Mouse (Mus musculus) hindbrain, embryonic 11.5 days (tissue): Measurements from ENCODE around the gene Acsm2. TPM values are rescaled to one million over a fixed set of nuclear protein-coding genes. Genes with fewer than 3 reads are reported as not detected.

Experiments
- ATAC-seq: fragments of 200-750 bp; cut with Nextera tagmentation; 2 replicates; pipeline ENCODE4 v1.8.0; 2017; ENCODE audit warnings: mild to moderate bottlenecking, moderate TSS enrichment, moderate library complexity; ENCODE audit not compliant: low FRiP score
- DNase-seq: peaks from one replicate; pipeline ENCODE4 v3.0.0-alpha.2; 2015; ENCODE audit warnings: low spot score
- H3K27ac ChIP-seq: fragments of 300-500 bp; sonication (generic); 2 replicates; pipeline ENCODE4 v1.5.1; 2014; ENCODE audit warnings: mild to moderate bottlenecking, low read depth, low read length
- H3K27me3 ChIP-seq: fragments of 300-500 bp; sonication (generic); 2 replicates; pipeline ENCODE4 v1.6.1; 2014; ENCODE audit warnings: mild to moderate bottlenecking, low read length, moderate library complexity, mixed read lengths; ENCODE audit not compliant: control insufficient read depth, insufficient read depth
- H3K36me3 ChIP-seq: fragments of 300-500 bp; sonication (generic); 2 replicates; pipeline ENCODE4 v1.6.1; 2014; ENCODE audit warnings: mild to moderate bottlenecking, low read length, moderate library complexity, mixed read lengths; ENCODE audit not compliant: control insufficient read depth, insufficient read depth
- H3K4me1 ChIP-seq: fragments of 300-500 bp; sonication (generic); replicated peaks from 2 replicates; pipeline ENCODE4 v1.6.1; 2014; ENCODE audit warnings: low read length, mixed read lengths; ENCODE audit not compliant: control insufficient read depth, insufficient read depth
- H3K4me2 ChIP-seq: fragments of 300-500 bp; sonication (generic); replicated peaks from 2 replicates; pipeline ENCODE4 v1.6.1; 2014; ENCODE audit warnings: mild to moderate bottlenecking, low read depth, low read length
- H3K4me3 ChIP-seq: fragments of 300-500 bp; sonication (generic); 2 replicates; pipeline ENCODE4 v1.5.1; 2014; ENCODE audit warnings: low read depth, low read length
- H3K9ac ChIP-seq: fragments of 300-500 bp; sonication (generic); 2 replicates; pipeline ENCODE4 v1.6.1; 2014; ENCODE audit warnings: low read depth, low read length
- H3K9me3 ChIP-seq: fragments of 300-500 bp; sonication (generic); 2 replicates; pipeline ENCODE4 v1.6.1; 2016; ENCODE audit warnings: low read length; ENCODE audit not compliant: control insufficient read depth
- WGBS: fragments of 180-500 bp; shearing (Covaris S2); extraction: QIAGEN DNeasy Blood & Tissue Kit; methylation state at CpG from one replicate; pipeline ENCODE4 v1.1.7; 2014; 5-methylcytosine and 5-hydroxymethylcytosine counted together
- polyA plus RNA-seq: library from polyadenylated mRNA; unstranded; fragments of >200 nt; fragmentation: Nextera tagmentation; extraction: Ambion mirVana; gene quantifications from 2 replicates; pipeline ENCODE4 v1.2.1, GENCODE M21; 2014

Gene Acsm2
- polyA plus RNA-seq, 1 experiment from 2014 or later, result not detected

GRCm38 (mm10) chr7:119618209-119618935, 64.2 kb downstream of the Acsm2 start:
- H3K27me3 ChIP-seq, result no peaks in the 10 kb centered on the region
- WGBS, result 72% methylated on average over 4 of the region's 4 CpGs
- H3K4me1 ChIP-seq, result no peaks in the 10 kb centered on the region
- H3K9ac ChIP-seq, result no peak overlapping the region
- no peak overlapping the region for H3K27ac ChIP-seq
- H3K36me3 ChIP-seq, result no peaks in the 10 kb centered on the region
- H3K9me3 ChIP-seq, result no peaks in the 10 kb centered on the region
- DNase-seq, result no peak
- ATAC-seq, result no peak
- no peak overlapping the region for H3K4me3 ChIP-seq
- H3K4me2 ChIP-seq, result no peak overlapping the region

DNA sequence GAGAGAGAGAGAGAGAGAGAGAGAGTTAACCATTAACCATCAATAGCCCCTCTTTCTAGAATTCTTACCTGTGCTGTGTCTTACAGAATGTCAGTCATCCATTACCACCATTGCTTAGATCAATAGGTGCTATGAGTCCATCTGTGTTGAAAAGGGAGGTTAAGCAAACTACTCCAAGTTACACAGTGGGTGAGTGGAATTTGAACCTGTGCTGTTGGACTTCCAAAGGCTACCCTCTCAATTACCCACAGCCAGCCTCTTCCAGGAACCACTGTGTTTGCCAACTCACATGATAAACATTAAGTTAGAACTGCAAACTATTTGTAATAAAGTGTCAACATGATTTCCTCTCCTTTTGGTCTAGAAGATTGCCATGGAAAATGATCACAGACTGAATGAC, 66.0 kb downstream of the Acsm2 start:
- no peaks in the 10 kb centered on the region for H3K36me3 ChIP-seq
- ATAC-seq (no peak), DNase-seq (no peak)
- H3K4me1 ChIP-seq, result no peaks in the 10 kb centered on the region
- H3K9ac ChIP-seq, result no peak overlapping the region
- no peak overlapping the region for H3K27ac ChIP-seq
- H3K9me3 ChIP-seq, result no peaks in the 10 kb centered on the region
- H3K27me3 ChIP-seq, result no peaks in the 10 kb centered on the region
- no peak overlapping the region for H3K4me3 ChIP-seq
- no peak overlapping the region for H3K4me2 ChIP-seq

- DNase-seq, result no peak
Observed at GRCm38 (mm10) chr7:119638773-119639172, 84.6 kb downstream of the Acsm2 start.

GRCm38 (mm10) chr7:119642307-119642706, 88.2 kb downstream of the Acsm2 start:
- no peak overlapping the region for H3K27ac ChIP-seq
- no peak for ATAC-seq
- no peaks in the 10 kb centered on the region for H3K4me1 ChIP-seq
- no peak for DNase-seq
- H3K9me3 ChIP-seq, result no peaks in the 10 kb centered on the region
- H3K9ac ChIP-seq, result no peak overlapping the region
- H3K4me3 ChIP-seq, result no peak overlapping the region
- H3K4me2 ChIP-seq, result no peak overlapping the region
- 74% methylated on average over 5 of the region's 5 CpGs for WGBS
- no peaks in the 10 kb centered on the region for H3K27me3 ChIP-seq
- H3K36me3 ChIP-seq, result no peaks in the 10 kb centered on the region

More at GRCm38 (mm10) chr7:119638773-119639172, 84.6 kb downstream of the Acsm2 start:
- H3K27me3 ChIP-seq, result no peaks in the 10 kb centered on the region
- no peak overlapping the region for H3K4me2 ChIP-seq
- H3K9ac ChIP-seq, result no peak overlapping the region
- no peak overlapping the region for H3K4me3 ChIP-seq
- H3K9me3 ChIP-seq, result no peaks in the 10 kb centered on the region
- no peak for ATAC-seq
- no peaks in the 10 kb centered on the region for H3K36me3 ChIP-seq
- no peaks in the 10 kb centered on the region for H3K4me1 ChIP-seq
- no peak overlapping the region for H3K27ac ChIP-seq

Other genes starting within 250 kb of the Acsm2 start
- not detected in 2 replicates for gene Gp2, start 95.1 kb upstream of the Acsm2 start, polyA plus RNA-seq
- not detected in 2 replicates for gene Umod, start 75.1 kb upstream of the Acsm2 start, polyA plus RNA-seq
- gene Acsm5, start 34.9 kb upstream of the Acsm2 start, polyA plus RNA-seq, result not detected in 2 replicates
- gene Pdilt, start 30.9 kb upstream of the Acsm2 start, polyA plus RNA-seq, result 0.28 TPM in 1 of 2 replicates, not detected in the other
- gene Acsm1, start 52.7 kb downstream of the Acsm2 start, polyA plus RNA-seq, result not detected in 2 replicates
- not detected in 2 replicates for gene Acsm4, start 135.7 kb downstream of the Acsm2 start, polyA plus RNA-seq
- gene Thumpd1, start 166.5 kb downstream of the Acsm2 start, polyA plus RNA-seq, result 89.7 and 99.0 TPM in 2 replicates
- gene Acsm3, start 206.6 kb downstream of the Acsm2 start, polyA plus RNA-seq, result 0.18 and 0.57 TPM in 2 replicates
- 24.0 and 27.4 TPM in 2 replicates for gene Rexo5, start 239.7 kb downstream of the Acsm2 start, polyA plus RNA-seq
- gene Eri2, start 239.7 kb downstream of the Acsm2 start, polyA plus RNA-seq, result 33.5 and 37.3 TPM in 2 replicates